Mouse (Mus musculus) fibroblast of lung, adult 2 months (primary cell): ENCODE results near the gene Rbm43.

Source experiments
- DNase-seq: peaks from one replicate; pipeline ENCODE4 v3.0.0-alpha.2; 2011; ENCODE audit warnings: low read depth

Gene Rbm43

DNA sequence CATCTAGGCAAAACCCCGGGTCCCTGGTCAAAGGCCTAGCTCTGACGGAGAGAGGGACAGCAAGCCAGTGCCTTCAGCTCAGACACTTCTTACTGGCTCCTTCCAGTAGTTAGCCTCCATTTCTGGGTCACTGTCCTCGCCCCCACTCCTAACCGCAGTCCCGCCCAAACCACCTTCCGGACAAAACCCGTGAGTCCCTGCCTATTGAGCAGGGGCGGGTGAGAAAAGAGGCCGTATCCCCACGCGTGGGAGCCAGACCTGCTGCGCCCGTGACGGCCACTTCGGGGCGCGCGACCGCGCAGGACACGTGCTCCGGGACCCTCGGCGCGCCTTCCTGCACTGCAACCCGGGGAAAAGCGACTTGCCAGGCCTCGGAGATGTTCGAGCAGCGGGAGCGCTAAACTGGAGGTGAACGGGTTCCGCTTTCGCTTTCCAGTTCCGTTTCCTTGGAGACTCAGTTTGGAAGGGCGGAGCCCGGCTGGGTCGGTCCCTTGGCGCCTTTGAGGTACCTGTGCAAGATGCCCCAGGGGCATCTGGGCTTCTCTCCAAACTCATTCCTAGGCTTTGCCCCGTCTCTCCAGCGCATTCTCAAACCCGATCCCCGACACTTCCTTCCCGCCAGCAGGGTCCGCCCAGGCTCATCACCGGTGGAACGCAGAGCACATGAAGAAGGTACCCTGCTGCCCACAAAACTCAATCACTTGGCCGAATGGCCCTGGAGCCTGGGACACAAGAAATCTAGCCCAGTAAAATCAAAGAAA, at the start of gene Rbm43:
TSS of gene Rbm43 (minus strand) at position 590 of the 761 bp plus-strand sequence.
- DNase-seq = peak; percentile 27

DNA sequence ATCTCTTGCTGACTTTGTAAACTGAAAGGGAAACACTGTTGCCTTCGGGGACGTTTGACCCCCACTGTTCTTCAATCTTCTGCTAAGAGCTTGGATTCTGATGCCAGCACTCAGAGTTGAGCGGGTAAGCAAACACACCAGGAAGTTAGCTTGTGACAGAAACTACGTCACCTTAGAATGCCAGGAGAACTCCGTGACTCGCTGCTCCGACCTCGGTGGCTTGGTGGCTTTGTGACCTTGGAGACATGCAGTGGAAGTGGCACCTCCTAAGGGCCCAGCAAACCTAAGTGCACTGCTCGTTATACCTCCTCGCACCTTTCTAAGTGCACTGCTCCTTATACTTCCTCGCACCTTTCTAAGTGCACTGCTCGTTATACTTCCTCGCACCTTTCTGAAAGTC, 47.3 kb upstream of the Rbm43 start:
- no peak for DNase-seq

DNA sequence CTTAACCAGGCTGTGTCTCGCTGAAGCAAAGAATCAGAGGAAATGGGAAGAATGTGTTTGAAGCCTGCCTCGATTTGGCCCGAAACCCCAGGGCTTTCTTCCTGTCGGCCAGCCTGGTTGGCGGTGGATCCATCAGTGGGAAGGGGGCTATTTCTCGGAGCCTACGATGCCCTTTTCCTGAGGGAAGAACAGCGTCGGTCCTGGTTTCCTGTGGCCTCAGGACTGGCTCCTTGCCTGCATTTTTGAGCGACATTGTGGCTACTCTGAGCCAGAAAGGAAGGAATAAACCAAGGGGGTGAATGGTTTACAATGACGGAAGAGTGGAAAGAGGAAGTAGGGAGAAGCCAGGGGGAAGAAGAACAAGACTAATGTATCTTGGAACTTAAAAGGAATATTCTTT, 46.7 kb upstream of the Rbm43 start:
- DNase-seq = no peak

DNA sequence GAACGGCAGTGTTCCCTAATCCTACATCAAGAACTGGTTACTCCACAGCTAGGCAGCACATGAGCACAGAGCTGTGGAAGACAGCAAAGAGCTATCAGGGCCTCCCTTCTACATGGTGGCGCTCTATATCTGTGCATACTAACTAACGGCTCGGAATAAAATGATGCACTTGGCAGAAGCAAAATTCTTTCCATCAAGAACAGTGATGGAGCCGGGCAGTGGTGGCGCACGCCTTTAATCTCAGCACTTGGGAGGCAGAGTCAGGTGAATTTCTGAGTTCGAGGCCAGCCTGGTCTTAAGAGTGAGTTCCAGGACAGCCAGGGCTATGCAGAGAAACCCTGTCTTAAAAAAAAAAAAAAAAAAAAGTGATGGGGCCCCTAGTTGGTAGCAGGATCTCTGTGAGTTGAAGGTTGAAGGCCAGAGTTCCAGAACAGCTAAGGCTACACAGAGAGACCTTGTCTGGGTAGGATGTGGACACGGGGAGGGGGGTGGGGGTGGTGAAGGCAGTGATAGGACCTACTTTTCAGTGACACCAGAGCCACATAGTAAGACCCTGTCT, 38.5 kb upstream of the Rbm43 start, which contains the start of gene Nmi:
TSS of gene Nmi (minus strand) at position 85 of the 559 bp plus-strand sequence.
- no peak for DNase-seq

DNA sequence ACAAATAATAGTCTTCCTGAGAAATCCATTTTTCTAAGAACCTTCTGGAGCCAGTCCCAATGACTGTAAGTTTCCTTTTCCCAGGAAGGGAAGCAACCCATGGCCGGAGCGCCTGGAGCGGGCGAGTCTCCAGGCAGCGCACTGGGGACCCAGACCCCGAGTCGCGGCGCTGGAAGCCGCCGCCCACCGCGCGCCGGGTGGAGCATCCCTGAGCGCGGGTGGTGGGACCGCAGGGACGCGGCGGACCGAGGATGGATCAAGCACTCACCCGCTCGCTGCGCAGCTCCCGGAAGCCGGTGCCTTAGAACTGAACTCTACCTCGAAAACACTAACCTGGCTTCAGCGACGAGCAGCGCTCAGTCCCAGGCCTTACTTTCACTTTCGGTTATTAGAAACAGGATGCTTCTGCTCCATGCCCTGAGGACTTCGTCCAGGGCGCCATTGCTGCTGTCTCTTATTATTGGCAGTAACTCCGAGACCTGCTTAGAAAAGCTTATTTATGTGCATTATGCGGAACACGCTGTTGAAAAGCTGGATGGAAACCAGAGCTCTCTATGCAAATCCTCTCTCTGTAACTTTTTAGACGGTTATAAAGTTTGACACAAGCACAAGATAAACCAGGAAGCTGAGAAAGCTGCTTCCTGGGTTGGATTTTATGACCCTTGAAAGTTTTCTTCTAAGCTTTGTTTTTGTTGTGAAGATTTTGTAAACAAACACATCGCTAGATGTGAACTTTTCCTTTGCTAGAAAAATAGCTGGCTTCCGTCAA, 37.9 kb upstream of the Rbm43 start:
- no peak for DNase-seq

DNA sequence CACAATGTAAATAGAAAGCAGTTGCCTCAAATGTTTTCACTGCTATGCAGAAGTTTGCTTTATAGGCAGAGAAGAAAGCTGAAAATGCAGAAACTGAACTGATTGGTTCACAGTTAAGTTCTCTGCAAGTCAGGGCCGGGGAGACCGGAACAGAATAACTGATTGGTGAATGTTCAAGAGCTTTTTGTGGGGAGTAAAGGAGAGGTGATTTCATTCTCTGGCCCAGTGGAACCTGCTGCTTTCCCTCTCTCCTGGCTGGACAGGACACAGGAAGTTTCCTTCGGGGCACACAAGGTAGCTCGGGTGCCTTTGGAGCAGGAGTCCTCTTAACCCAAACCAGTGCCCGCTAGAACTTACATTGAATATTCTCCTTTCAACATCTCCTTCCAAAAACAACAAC, 37.2 kb upstream of the Rbm43 start:
- no peak for DNase-seq

DNA sequence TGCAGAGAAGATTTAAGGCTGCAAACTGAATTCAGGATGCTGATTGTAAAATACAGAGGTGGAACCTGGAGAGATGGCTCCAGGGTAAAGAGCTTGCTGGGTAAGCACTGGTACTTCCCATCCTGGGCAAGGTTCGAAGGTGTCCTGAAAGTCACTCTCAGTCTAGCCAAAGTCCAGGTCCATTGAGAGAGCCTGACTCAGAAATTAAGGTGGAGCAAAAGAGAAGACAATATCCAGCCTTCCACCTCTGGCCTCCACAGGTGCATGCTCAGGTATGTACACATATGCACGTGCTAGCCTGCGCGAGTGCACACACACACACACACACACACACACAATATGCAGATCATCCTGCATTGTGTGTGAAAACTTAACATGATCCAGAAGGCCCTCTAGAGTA, 35.9 kb upstream of the Rbm43 start:
- DNase-seq = no peak

DNA sequence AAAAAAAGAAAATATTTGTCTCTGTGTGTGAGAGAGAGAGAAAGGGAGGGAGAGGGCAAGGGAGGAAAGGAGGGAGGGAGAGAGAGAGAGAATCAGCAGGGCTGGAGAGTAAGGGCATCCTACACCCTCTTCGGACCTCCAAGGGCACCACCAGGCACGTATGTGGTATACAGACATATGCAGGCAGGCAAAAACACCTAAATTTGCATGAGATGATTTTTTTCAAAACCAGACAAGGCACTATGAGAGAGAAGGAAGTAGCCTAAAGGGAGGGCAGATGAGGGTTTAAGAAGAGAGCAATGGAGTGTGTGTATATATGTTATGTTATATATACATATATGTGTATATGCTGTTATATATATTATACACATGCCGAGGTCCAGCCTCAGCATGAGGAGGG, 32.3 kb upstream of the Rbm43 start:
- no peak for DNase-seq

DNA sequence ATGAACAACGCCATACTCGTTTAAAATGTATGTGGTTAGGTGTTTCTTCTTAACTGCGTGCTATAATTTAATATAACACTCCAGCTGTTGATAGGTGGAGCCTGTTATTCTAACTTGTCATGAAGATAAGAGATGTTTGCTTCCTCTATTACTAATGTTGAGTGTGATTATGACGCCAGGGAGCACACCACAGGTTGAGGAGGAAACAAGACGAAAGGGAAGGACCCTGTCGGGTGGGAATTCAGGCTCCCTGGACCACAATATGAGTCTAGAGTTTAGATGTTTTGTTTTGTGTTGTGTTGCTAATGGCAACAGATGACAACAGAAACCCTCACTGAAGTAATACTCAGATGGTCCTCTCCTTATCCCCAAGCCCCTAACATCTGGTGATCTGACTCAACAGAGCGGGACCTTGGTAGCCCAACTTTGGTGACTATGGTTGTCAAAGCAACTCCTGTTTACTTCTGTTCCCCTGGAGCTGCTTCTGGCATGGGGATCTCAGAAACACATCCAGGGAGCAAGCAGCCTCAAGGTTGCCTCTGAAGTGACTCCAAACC, 18.8 kb upstream of the Rbm43 start:
- no peak for DNase-seq

DNA sequence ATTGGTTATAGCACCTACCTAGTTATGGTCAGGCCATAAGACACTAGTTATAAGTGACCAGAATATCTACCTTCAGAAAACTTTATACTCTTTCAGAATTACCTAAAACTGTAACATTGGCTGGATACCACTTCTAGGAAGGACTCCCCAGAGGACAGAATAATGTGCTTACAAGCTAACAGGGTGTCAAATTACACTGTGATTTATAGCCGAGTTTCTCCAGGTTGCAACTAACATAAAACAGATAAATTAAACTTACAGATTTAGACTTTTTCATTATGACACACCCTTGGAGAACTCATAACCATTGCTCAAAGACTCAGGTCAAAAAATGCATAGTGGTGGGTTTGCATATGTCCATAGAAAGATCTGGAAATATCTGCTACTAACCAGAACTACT, 15.9 kb upstream of the Rbm43 start:
- DNase-seq = no peak

DNA sequence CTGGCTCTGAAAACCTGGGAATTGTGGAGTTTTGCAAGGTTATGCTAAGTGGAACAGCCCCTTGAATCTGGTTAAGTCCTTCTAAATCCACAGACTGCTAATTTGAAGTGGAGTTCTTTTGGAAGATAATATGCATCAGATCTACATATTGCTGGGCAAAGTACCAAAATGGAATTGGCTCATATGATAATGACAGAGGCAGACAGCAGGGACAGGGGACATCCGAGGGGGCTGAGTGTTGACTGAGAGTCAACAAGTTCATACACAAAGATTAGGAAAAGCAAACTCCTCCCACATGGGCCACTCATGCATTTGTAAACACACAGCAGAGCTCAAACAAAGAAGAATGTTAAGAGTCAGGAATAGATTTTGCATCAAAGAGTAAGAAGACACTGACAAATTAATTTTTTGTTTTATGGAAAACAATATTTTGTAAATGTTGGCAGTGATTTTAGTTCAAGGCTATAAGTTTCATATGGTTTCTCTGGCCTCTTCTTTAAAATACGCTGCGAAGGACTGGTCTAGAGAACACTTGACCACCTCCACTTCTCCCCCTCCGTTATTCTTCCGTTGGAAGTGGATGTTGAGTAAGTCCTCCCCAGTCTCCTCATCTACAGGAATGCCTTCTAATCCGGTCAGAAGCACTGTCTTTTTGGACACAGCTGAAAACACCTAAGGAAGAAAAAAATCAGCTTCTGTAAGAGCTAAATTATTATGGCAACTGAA, 13.3 kb upstream of the Rbm43 start:
- no peak for DNase-seq

DNA sequence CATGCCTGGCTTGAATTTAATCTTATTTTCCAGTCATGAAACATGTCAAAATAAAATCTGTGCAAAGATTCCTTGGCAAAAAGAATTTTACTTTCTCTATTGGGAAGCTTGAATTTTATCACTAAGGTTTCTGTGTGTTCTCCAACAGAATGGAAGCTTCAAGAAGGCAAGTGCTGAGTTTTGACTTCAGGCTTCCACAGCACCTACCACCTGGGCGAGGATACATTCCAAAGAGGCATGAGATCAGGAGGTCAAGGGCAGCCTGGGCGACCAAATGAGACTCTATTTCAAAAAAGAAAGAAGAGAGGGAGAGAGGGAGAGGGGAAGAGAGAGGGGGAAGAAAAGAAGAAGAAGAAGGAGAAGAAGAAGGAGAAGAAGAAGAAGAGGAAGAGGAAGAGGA, 10.8 kb upstream of the Rbm43 start:
- DNase-seq = no peak

DNA sequence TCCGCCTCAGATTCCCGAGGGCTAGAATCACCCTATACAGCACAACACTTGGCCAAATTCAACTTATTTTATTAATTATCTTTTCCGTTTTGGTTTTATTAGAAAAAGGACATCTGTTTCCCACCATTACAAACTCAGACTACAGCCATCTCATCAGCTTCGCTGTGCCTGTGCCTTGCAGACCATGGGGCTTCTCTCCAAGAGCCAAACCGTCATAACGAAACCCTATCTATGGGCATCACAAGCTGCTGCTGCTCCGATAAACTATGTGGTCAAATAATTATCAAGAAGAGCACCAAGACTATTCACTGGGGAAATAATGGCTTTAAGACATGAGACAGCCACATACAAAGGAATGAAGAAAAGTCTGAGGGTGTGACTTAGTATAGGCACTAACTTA, 6.9 kb upstream of the Rbm43 start:
- no peak for DNase-seq

DNA sequence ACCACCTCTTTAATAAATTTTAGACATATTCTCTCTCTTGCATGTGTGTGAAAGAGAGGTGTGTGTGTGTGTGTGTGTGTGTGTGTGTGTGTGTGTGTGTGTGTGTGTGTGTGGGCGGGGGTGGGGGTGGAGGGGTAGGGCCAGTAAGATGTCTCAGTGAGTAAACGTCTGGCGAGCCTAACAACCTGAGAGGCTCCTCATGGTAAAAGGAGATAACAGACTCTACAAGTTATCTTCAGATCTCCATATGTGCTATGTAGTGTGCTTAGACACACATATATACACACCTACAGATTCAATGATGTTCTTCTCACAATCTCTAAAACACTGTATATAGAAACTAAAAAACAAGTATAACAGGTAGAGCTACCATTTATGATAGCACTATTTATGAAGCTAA, 3.8 kb upstream of the Rbm43 start:
- no peak for DNase-seq

DNA sequence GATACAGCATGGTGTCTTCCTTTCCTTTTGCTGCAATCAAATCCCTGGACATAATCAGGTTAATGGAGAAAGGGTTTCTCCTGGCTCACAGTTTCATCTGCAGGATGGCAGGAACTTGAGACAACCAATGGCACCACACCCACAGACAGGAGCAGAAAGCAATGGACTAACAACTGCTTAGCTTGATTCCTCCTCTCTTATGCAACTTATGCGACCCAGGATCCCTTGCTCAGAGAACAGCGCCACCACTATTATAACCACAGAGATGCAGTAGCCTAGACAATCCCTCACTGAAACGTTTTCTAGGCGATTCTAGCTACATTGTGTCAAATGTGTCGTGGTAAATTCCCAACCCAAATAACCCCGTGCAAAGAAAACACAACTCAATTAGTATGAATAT, 2.0 kb upstream of the Rbm43 start:
- no peak for DNase-seq

DNA sequence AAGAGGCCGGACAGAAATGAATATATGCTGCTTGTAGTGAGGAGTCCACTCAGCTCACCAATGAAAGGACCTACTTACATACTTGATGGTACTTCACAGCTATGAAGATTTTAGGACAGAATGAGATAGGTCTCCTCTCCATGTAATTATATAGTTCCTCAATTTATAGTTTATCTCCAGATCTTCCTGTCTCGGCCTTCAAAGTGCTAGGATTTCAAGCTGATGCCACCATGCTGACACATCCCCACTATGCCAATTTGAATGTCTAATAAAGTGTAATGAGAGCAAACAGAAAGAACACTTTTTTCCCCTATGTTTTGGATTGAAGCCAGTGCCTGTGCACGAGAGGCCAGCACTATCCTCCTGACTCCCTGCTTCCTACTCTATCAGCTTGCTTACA, 1.6 kb upstream of the Rbm43 start:
- DNase-seq = no peak

DNA sequence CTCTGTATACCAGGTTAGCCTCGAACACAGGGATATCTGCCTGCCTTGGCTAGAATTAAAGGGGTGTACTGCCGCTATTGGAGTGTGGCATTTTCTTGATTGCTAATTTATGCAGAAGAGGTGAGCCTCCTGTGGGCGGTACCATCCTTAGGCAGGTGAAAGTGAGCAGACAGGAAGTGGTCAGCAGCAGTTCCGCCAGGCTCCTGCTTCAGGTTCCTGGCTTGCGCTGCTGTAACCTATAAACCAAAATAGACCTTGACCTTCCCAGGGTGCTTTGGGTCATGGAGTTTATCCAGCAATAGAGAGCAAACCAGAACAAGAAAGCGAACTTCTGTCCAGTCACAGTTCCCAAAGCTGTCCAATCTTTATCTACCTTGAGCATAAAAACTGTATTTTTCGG, 958 bp upstream of the Rbm43 start:
- no peak for DNase-seq

DNA sequence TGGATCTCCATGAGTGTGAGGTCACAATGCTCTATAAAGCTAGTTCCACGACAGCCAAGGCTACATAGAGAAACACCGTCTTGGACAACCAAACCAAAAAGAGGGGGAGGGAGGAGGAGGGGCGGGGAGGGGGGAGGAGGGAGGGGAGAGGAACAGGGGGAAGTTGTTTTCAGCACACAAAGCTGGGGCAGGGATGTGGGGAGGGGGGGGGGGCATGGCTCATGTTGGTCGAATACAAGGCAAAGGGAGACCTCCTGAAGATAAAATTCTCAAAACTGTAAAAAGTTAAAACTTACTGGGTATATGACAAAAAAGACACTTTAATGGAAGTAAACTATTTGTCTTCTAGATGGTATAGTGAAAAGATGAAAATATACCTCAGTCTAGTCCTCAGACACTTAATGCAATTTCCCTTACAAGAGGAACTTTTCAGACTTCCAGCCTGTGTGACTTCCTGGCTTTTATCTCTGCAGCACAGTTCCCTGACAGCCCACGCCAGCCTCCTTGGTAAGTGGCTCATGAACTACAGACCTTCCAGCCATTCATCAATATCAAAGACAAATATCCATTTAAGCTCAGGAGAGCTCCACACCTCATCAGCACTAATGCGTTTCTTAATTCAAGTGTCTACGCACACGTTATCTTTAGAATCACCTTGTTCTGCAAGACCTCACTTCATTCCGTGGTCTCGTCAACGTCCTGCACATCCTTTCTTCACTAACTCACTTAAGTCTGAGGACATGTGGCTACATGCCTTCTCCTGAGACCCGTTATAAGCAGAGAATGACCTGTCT, 1.4 kb downstream of the Rbm43 start:
- DNase-seq = peak; percentile 2

DNA sequence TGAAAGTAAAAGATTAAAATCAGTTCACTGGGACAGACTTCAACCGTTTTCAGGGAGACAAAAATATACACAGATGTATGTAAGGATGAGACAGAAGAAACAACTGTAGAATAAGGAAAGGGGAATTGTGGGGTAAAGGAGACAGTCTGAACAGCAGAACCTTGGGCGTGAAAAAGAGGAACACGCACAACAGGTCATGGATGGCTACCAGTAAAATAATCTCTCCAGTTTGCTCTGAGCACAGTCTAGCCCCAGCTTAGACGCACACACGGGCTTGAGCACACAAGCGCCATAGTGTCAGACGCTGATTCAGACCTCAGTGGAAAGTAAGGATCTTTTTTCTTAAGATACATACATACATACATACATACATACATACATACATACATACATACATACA, 3.7 kb downstream of the Rbm43 start:
- DNase-seq = no peak

DNA sequence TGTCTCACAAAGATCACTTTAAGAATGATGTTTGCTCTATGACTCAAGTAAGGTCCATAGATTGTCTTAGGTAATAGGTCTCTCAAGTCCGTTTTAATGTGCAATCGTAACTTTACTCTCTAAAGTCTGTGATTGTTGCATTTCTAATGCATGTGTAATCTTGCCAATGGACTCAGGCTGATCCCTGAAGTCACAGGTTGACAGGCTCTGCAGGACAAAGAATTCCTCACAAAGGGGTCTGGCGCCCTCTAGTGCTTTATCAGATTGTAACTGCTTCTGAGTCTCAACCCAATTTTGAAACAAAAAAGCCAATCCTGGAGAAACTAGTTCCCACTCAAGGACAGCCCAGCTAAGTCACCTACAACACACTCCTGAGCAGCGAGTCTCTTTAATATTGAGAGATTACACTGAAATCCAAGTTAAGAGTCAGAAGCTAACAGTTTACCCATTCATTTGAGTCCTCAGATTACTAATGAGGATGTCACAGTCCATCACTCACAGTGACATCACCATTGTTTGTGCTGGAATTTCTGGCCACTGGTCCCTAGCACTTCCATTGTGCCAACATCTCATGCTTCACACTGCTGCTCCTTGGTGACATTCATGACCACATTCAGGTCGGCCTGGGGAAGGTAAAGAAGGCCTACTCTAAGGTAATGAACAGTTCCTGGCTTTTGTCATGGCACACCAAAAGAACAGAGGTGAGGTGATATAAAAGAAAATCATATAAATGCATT, 19.9 kb downstream of the Rbm43 start:
- DNase-seq = peak; percentile 72

DNA sequence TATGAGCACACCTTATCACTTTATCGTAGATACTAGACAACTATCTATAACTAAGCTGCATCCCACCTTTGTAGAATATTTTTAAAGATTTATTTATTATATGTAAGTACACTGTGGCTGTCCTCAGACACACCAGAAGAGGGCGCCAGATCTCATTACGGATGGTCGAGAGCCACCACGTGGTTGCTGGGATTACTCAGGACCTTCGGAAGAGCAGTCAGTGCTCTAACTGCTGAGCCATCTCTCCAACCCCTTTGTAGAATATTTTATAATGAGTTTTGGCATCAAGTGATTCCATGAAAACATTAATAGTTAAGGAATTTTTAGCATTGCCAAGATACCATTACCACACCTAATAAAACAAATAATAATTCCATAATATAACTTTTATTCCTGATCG, 20.4 kb downstream of the Rbm43 start:
- no peak for DNase-seq
